Mouse (Mus musculus): Measurements from ENCODE around the gene Kif3a.

- TF ChIP-seq CTCF (IDR thresholded peaks at IDR 0.05; ENCODE audit: extremely low read depth, insufficient read depth, low read length) = no peak
- TF ChIP-seq POLR2A (IDR thresholded peaks at IDR 0.05; ENCODE audit: extremely low read depth, insufficient read depth, low read length) = no peak
Observed at GRCm38 (mm10) chr11:53615575-53615974, 48.4 kb downstream of the Kif3a start.
